Mouse (Mus musculus) embryonic fibroblast, embryonic 13.5 days (primary cell): Measurements from ENCODE around the gene Pard3b.

ENCODE experiments used
- CTCF ChIP-seq: IDR thresholded peaks from 2 replicates; pipeline ENCODE4 v1.5.1; 2011; ENCODE audit warnings: mild to moderate bottlenecking, control low read depth, low read length, moderate library complexity, borderline replicate concordance; ENCODE audit not compliant: insufficient read depth
- POLR2A ChIP-seq: IDR thresholded peaks from 2 replicates; pipeline ENCODE4 v1.6.1; 2011; ENCODE audit warnings: low read depth, mild to moderate bottlenecking, control low read depth, low read length, moderate library complexity

- TF ChIP-seq CTCF (no peak), POLR2A (no peak)
Measured at GRCm38 (mm10) chr1:62159592-62159991, 521.0 kb downstream of the Pard3b start.
